Mouse (Mus musculus) brain, embryonic 14.5 days (tissue): ENCODE results near the gene Gm11027. TPM values are rescaled to one million over a fixed set of nuclear protein-coding genes. Genes with fewer than 3 reads are reported as not detected.
"Not testable (repeated sequence)": the region's sequence is repeated elsewhere in the genome, so short reads cannot be mapped to it uniquely, and the experiment has no call there.

Experiments used
- DNase-seq: peaks from one replicate; pipeline ENCODE4 v3.0.0-alpha.2; 2011; ENCODE audit warnings: low read depth
- CTCF ChIP-seq: fragments of 200-500 bp; IDR thresholded peaks from 2 replicates; pipeline ENCODE4 v1.5.1; 2012; ENCODE audit warnings: inconsistent platforms, mild to moderate bottlenecking, moderate library complexity, borderline replicate concordance; ENCODE audit not compliant: insufficient read depth, insufficient read length; ENCODE audit errors: extremely low read depth
- POLR2A ChIP-seq: fragments of 200-500 bp; IDR thresholded peaks from 2 replicates; pipeline ENCODE4 v1.6.1; 2012; ENCODE audit warnings: mild to moderate bottlenecking, inconsistent platforms, borderline replicate concordance; ENCODE audit not compliant: poor library complexity, insufficient read depth, insufficient read length, severe bottlenecking; ENCODE audit errors: extremely low read depth
- polyA plus RNA-seq: library from polyadenylated mRNA; depleted of rRNA; stranded (reverse); fragments of >200 nt; gene quantifications from 2 replicates; pipeline ENCODE4 v1.2.3, GENCODE M21; 2012; rRNA removed

The Gm11027 gene
- not detected in 2 replicates for polyA plus RNA-seq

DNA sequence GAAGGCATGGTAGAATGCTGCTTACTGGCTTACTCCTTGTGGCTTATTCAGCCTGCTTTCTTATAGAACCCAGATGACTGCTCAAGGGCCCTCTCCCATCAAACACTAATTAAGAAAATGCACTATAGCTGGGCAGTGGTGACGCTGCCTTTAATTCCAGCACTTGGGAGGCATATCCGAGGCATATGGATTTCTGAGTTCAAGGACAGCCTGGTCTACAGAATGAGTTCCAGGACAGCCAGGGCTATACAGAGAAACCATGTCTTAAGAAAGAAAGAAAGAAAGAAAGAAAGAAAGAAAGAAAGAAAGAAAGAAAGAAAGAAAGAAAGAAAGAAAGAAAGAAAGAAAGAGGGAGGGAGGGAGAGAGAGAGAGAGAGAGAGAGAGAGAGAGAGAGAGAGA is at the start of gene Gm11027:
TSS of gene Gm11027 (plus strand) at position 301 of the 400 bp plus-strand sequence.
- DNase-seq = not testable (repeated sequence)

DNA sequence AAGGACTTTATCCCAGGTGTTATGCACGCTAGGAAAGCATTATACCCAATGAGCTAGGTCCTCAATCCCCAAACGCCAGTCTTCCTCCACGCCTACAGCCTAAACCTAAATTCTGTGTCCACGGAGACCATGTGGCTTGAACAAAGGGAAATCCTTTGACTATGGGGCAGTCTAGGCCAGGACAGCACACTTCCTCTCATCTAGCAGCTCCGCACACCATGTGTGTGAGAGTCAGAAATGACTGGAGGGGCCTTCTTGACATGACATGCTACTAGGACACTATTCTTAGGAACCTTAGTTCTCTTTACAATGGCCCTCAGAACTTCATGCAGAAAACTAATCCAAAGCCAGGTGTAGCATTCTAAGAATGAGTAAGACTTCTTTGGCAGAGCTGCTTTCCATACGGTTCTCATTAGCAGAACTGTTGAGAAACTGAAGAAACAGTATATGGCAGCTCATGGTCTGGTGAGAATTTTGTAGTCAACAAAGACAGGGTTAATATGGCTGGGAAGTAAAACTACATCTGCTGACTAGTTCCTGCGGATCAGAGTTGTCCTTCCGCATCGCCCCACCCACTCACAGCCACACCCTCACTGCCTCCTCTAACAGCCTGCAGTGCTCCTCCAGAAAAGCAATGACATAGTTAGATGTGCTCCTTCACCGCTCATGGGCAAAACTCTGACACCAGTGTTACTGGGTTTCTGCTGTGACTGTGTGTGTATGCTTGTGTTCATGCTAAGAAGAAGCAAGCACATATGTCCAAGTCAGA is 48.7 kb upstream of the Gm11027 start:
- TF ChIP-seq POLR2A = no peak
- no peak for TF ChIP-seq CTCF
- no peak for DNase-seq

DNA sequence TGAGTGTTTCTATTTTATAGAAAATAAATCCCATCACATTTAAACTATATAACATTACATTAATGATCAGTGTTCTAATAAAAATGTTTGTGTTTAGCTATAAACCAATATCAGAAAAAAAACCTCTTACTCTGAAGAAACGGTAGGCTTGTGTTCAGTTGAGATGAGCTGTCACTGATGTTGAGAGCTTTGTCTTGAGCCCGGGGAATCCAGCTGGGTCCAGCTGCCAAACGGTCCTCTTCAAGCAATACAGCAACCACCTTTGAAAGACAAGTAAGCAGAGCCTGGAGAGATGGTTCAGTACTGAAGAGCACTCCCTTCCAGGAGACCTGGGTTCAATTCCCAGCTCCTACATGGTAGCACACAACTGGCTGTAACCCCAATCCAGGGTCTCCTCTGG is 45.7 kb upstream of the Gm11027 start:
- no peak for DNase-seq
- TF ChIP-seq CTCF = no peak
- no peak for TF ChIP-seq POLR2A

DNA sequence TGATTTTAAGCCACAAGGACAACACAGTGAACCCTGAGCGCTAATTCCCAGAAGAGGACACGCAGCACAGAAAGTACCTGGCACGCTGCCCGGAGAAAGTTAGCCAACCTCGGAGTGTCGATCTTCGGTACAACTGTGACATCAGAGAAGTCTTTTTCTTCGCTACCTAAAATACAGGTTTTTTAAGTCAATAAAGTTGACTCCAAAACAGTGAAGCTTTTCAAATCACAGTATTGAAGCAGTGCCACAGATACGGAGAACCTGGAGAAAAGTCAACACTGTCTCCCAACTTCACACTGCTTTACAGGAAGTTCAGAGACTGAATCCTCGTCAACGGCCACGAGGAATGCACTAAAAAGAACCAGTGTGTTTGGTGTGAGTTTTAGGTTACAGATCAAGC is 43.6 kb upstream of the Gm11027 start:
- TF ChIP-seq POLR2A (no peak), CTCF (no peak)
- peak; percentile 17 for DNase-seq

DNA sequence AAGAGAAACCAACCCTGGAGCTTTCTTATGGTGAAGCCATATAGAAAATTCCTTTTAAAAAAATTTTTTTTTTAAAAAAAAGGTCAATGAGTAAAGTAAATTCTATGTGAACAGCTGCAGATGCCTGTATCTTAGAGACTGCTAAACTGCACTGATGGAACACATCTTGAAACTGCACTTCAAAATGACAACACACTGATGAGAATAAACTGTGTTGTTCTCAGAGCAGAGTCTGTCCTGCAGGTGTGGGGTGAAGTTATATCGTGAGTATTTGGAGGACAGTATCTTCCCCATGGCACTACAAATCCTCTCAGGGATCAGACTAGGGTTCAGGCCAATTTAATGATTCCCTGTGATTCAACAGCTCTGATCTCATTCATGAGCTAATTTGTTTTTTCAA is 43.1 kb upstream of the Gm11027 start:
- DNase-seq = no peak
- no peak for TF ChIP-seq CTCF

DNA sequence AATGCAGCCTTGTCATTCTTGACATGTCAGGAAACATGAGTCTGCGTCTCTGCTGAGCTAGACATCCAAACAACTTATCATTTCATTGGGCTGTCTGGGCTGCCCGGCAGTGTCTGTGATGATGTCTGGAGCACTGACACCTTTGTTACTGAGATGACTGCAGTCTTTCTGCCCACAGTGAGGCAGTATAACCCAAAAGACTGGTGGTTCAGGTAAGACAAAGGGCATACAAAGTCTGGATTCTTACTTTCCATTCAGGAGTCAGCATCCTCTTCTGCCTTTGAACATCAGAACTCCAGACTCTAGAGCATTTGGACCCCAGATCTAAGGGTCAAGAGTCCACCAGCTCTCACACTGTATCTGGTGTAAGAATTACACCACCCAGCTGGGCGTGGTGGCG is 39.8 kb upstream of the Gm11027 start:
- peak; percentile 10 for DNase-seq
- TF ChIP-seq CTCF = no peak
- TF ChIP-seq POLR2A = no peak

DNA sequence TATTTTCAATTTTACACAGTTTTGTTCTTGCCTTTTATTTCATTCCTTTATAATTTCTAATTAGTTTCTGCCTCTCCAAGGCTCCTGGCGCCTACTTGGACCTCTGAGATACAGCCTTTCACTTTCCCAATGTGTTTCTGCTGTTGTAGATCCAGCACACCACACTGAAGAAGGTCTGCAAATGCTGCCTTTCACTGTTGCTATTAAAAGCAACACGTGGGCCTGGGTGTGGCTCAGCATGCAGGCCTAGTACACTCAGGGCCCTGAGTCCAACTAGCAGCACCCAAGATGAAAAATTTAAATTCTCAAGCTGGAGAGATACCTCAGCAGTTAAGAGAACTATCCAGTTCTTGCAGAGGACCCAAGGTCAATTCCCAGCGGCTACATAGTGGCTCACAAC is 38.5 kb upstream of the Gm11027 start:
- TF ChIP-seq CTCF = no peak
- TF ChIP-seq POLR2A = no peak
- no peak for DNase-seq

DNA sequence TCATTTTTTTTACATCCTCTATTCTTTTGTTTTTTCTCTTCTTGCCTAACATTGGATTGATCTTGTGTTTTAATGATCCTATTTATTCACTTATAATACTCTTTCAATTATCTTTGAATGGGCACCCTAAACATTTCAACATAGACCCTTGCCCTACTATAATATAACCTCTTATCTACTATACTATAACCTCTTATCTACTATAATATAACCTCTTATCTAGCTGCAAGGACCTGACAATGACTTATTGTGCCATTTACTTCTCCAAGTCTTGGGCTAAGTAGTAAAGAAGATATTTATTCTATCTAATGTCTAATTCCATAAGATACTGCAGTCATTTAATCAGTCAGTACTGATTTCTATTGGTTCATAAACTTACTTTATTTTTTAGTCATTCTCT is 36.8 kb upstream of the Gm11027 start:
- TF ChIP-seq POLR2A = no peak
- no peak for TF ChIP-seq CTCF
- no peak for DNase-seq

DNA sequence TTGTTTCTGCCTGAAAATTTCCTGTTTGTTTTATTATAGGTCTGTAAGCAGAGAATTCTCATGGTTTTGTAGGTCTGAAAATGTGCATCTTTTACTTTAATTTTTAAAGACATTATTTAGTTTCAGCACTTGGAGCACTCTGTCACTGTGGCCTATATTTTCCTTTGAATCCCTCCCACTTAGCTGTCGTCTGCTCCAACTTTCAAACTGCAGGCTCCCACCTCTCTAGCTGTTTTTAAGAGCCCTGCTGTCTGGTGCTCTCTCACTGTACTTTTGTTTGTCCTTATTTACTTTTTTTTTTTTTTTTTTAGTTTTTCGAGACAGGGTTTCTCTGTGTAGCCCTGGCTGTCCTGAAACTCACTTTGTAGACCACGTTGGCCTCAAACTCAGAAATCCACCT is 36.4 kb upstream of the Gm11027 start:
- DNase-seq = no peak
- no peak for TF ChIP-seq POLR2A
- TF ChIP-seq CTCF = no peak

DNA sequence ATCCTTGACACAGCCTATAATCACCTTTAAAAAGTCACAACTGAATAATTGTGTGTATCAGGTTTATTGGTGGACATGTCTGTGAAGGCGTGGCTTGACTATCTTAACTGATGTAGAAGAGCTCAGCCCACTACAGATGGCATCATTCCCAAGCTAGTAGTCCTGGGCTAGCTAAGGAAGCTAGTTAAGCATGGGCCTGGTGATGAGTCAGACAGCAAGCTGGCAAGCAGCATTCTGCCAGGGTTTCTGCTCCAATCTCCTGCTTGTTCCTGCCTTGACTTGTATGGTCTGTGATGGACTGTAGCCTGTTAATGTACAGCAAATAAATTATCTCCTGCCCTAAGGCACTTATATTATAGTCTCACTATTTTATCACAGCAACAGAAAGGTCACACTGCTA is 30.6 kb upstream of the Gm11027 start:
- TF ChIP-seq POLR2A = no peak
- DNase-seq = no peak

DNA sequence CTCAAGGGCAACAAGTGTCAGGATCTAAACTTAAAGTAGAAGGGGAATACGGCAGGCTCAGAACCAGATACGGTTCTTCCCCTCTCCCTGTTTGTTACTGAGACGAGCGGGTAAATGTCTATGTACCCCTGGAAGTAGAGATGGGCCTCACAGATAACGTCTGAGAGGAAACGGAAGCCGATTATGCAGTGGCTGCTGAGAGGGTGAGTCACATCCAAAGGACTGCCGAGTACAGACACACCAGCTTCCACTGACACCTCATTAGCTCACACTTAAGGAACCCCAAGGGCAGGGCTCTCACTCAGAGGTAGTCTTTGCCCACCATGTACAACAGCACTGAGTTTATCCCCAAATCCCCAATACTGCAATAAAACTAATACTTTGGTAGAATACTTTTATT is 20.5 kb upstream of the Gm11027 start:
- no peak for DNase-seq

DNA sequence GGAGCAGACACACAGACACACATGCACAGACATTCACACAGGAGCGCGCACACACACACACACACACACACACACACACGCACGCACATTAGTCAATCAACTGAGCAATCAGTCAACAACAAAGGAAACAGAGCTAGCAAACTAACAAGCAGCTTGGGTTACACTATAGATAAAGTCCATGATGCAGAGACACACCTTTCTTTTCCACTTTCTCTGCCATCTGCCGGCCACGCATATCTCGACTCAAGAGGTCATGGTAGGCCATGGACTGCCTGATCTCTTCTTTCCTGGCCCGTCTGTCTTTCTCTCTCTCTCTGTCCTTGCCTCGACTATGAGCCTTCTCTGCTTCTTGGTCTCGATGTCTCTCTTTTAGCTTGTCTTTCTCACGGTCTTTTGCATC is 19.6 kb upstream of the Gm11027 start:
- TF ChIP-seq CTCF = no peak
- TF ChIP-seq POLR2A = no peak
- no peak for DNase-seq

More for the DNA sequence above, 20.5 kb upstream of the Gm11027 start:
- TF ChIP-seq CTCF = no peak

DNA sequence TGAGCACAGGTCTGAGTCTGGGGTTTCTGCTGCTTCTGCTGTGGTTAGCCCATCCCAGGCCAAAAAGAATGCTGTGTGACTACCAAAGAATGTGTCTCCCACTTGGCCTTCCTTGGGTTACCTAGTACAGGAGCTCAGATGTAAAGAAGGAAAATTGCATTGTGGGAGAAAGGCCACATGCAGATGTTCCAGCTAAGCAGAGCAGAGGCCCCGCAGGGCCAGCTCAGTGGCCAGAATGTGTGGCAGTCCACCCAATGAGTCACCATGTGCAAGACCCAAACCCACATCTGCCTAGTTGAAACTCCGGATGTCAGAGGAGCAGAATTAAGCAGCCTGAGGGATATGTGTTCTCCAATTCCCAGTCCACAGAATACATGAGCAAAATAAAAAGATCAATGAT is 16.9 kb upstream of the Gm11027 start:
- DNase-seq = no peak
- TF ChIP-seq CTCF (no peak), POLR2A (no peak)
